Mouse (Mus musculus) frontal cortex, adult (tissue): ENCODE data around the gene Rnf216.

Experiments used
- ATAC-seq: cut with Nextera tagmentation; 2 replicates; pipeline ENCODE4 v1.9.2; 2017; ENCODE audit warnings: mild to moderate bottlenecking, moderate library complexity, mixed read lengths; ENCODE audit not compliant: low TSS enrichment

Rnf216 gene

GRCm38 (mm10) chr5:143000654-143001500 lies 111.9 kb downstream of the Rnf216 start:
- ATAC-seq, result no peak

GRCm38 (mm10) chr5:143000091-143000490 lies 112.7 kb downstream of the Rnf216 start:
- ATAC-seq, result no peak

GRCm38 (mm10) chr5:142998171-142998570 lies 114.6 kb downstream of the Rnf216 start:
- no peak for ATAC-seq

- no peak for ATAC-seq
Observed at GRCm38 (mm10) chr5:142997526-142997925, 115.3 kb downstream of the Rnf216 start.

GRCm38 (mm10) chr5:142994746-142995145 lies 118.0 kb downstream of the Rnf216 start:
- no peak for ATAC-seq

GRCm38 (mm10) chr5:142989167-142989566 lies 123.6 kb downstream of the Rnf216 start:
- no peak for ATAC-seq

GRCm38 (mm10) chr5:142988520-142988919 lies 124.3 kb downstream of the Rnf216 start:
- ATAC-seq, result no peak

GRCm38 (mm10) chr5:142984271-142984670 lies 128.5 kb downstream of the Rnf216 start:
- no peak for ATAC-seq

GRCm38 (mm10) chr5:142983174-142983573 lies 129.6 kb downstream of the Rnf216 start:
- peak; percentile 41; the same call in 1 of the 2 replicates for ATAC-seq

GRCm38 (mm10) chr5:142982046-142982801 lies 130.6 kb downstream of the Rnf216 start:
- ATAC-seq, result no peak; the same call in 1 of the 2 replicates

- ATAC-seq, result no peak
Observed at GRCm38 (mm10) chr5:142976516-142976915, 136.3 kb downstream of the Rnf216 start.

- ATAC-seq, result peak; percentile 94
Observed at GRCm38 (mm10) chr5:142974598-142975121, 138.1 kb downstream of the Rnf216 start.

GRCm38 (mm10) chr5:142973971-142974370 lies 138.8 kb downstream of the Rnf216 start:
- no peak for ATAC-seq

- peak; percentile 62 for ATAC-seq
Observed at GRCm38 (mm10) chr5:142968411-142968810, 144.4 kb downstream of the Rnf216 start.

GRCm38 (mm10) chr5:142964650-142965049 lies 148.1 kb downstream of the Rnf216 start:
- ATAC-seq, result no peak

GRCm38 (mm10) chr5:142963705-142964494 lies 148.9 kb downstream of the Rnf216 start:
- peak; percentile 11 for ATAC-seq

- peak; percentile 24; the same call in 1 of the 2 replicates for ATAC-seq
Observed at GRCm38 (mm10) chr5:142963003-142963704, 149.6 kb downstream of the Rnf216 start.

GRCm38 (mm10) chr5:142962444-142962961 lies 150.3 kb downstream of the Rnf216 start:
- ATAC-seq, result no peak

GRCm38 (mm10) chr5:142961881-142962443 lies 150.8 kb downstream of the Rnf216 start:
- no peak for ATAC-seq

GRCm38 (mm10) chr5:142961398-142961880 lies 151.4 kb downstream of the Rnf216 start:
- 0 out of 2 replicates have a peak, but pooled peaks have one; percentile 5 for ATAC-seq
